Mouse (Mus musculus) olfactory bulb, adult 2 months (tissue): ENCODE measurements around the gene Gm10309. TPM values are rescaled to one million over a fixed set of nuclear protein-coding genes. Genes with fewer than 3 reads are reported as not detected.

Experiments
- H3K27ac ChIP-seq: fragments of 200-500 bp; 2 replicates; pipeline ENCODE4 v1.5.1; 2012; ENCODE audit warnings: low read depth, low read length; ENCODE audit not compliant: insufficient read depth
- H3K4me1 ChIP-seq: fragments of 200-500 bp; 2 replicates; pipeline ENCODE4 v1.6.1; 2012; ENCODE audit warnings: low read length; ENCODE audit not compliant: control insufficient read depth, insufficient read depth
- H3K4me3 ChIP-seq: fragments of 200-500 bp; 2 replicates; pipeline ENCODE4 v1.5.1; 2012; ENCODE audit warnings: mild to moderate bottlenecking, low read depth, low read length, moderate library complexity; ENCODE audit not compliant: insufficient read depth
- CTCF ChIP-seq: fragments of 200-500 bp; IDR thresholded peaks from 2 replicates; pipeline ENCODE4 v1.5.1; 2012; ENCODE audit warnings: low read depth, mild to moderate bottlenecking, low read length, moderate library complexity; ENCODE audit not compliant: insufficient read depth
- POLR2A ChIP-seq: fragments of 200-500 bp; IDR thresholded peaks from 2 replicates; pipeline ENCODE4 v1.6.1; 2012; ENCODE audit warnings: mild to moderate bottlenecking, low read depth, low read length, moderate library complexity; ENCODE audit not compliant: insufficient read depth
- WGBS: fragments of 180-500 bp; shearing (Covaris S2); methylation state at CpG from one replicate; pipeline ENCODE4 v1.1.7; 2018; 5-methylcytosine and 5-hydroxymethylcytosine counted together
- polyA plus RNA-seq: library from polyadenylated mRNA; stranded (reverse); fragments of >200 nt; gene quantifications from 2 replicates; pipeline ENCODE4 v1.2.4, GENCODE M21; 2012; ENCODE audit warnings: low replicate concordance; ENCODE audit not compliant: missing spikeins, insufficient read depth, insufficient read length

Gene Gm10309
- polyA plus RNA-seq, 1 experiment, result not detected

- no peak overlapping the region for H3K27ac ChIP-seq
- 81% methylated on average over 11 of the region's 11 CpGs for WGBS
- H3K4me1 ChIP-seq, result peaks cover 5% of the 10 kb centered on the region; the same call in 1 of the 2 replicates
- H3K4me3 ChIP-seq, result no peak overlapping the region
- no peak for TF ChIP-seq CTCF
- no peak for TF ChIP-seq POLR2A
These were observed 16.2 kb upstream of the Gm10309 start for GRCm38 (mm10) chr17:86521252-86521651.

GRCm38 (mm10) chr17:86518604-86519003, 13.6 kb upstream of the Gm10309 start:
- no peak overlapping the region for H3K4me3 ChIP-seq
- no peak overlapping the region for H3K27ac ChIP-seq
- TF ChIP-seq CTCF (no peak), POLR2A (no peak)
- peaks cover 5% of the 10 kb centered on the region; the same call in 1 of the 2 replicates for H3K4me1 ChIP-seq
- WGBS, result 94% methylated on average over 7 of the region's 7 CpGs

GRCm38 (mm10) chr17:86516630-86517029, 11.6 kb upstream of the Gm10309 start:
- WGBS, result 75% methylated on average over 5 of the region's 5 CpGs
- TF ChIP-seq POLR2A, result no peak
- no peak for TF ChIP-seq CTCF
- H3K4me3 ChIP-seq, result no peak overlapping the region
- no peak overlapping the region for H3K27ac ChIP-seq
- peaks cover 6% of the 10 kb centered on the region; the same call in 1 of the 2 replicates for H3K4me1 ChIP-seq

GRCm38 (mm10) chr17:86514974-86515620, 10.1 kb upstream of the Gm10309 start:
- Histone ChIP-seq H3K4me3 (no peak overlapping the region), H3K27ac (no peak overlapping the region), H3K4me1 (0 out of 2 replicates have a peak, but pooled peaks cover 4% of the 10 kb centered on the region)
- TF ChIP-seq POLR2A, result no peak
- TF ChIP-seq CTCF, result no peak
- 76% methylated on average over 13 of the region's 13 CpGs for WGBS

- no peak for TF ChIP-seq CTCF
- WGBS, result 63% methylated on average over 5 of the region's 5 CpGs
- Histone ChIP-seq H3K4me3 (no peak overlapping the region), H3K4me1 (peaks cover 8% of the 10 kb centered on the region; the same call in 1 of the 2 replicates), H3K27ac (no peak overlapping the region)
These were observed 4.8 kb upstream of the Gm10309 start for GRCm38 (mm10) chr17:86509871-86510270.

- no peak for TF ChIP-seq CTCF
- no peak for TF ChIP-seq POLR2A
- no peak overlapping the region for H3K27ac ChIP-seq
- peaks cover 4% of the 10 kb centered on the region; the same call in 1 of the 2 replicates for H3K4me1 ChIP-seq
- 92% methylated on average over 3 of the region's 3 CpGs for WGBS
- no peak overlapping the region for H3K4me3 ChIP-seq
These were observed 3.1 kb upstream of the Gm10309 start for GRCm38 (mm10) chr17:86508212-86508490.

GRCm38 (mm10) chr17:86507342-86508211, 2.5 kb upstream of the Gm10309 start:
- H3K4me1 ChIP-seq, result peaks cover 4% of the 10 kb centered on the region; the same call in 1 of the 2 replicates
- 69% methylated on average over 19 of the region's 19 CpGs for WGBS

GRCm38 (mm10) chr17:86506881-86507280, 1.8 kb upstream of the Gm10309 start:
- Histone ChIP-seq H3K4me3 (no peak overlapping the region), H3K4me1 (peaks cover 4% of the 10 kb centered on the region; the same call in 1 of the 2 replicates), H3K27ac (no peak overlapping the region)
- no peak for TF ChIP-seq POLR2A
- TF ChIP-seq CTCF, result no peak
- 77% methylated on average over 5 of the region's 5 CpGs for WGBS

More at GRCm38 (mm10) chr17:86507342-86508211, 2.5 kb upstream of the Gm10309 start:
- H3K4me3 ChIP-seq, result no peak overlapping the region
- TF ChIP-seq POLR2A, result no peak
- TF ChIP-seq CTCF, result no peak
- H3K27ac ChIP-seq, result no peak overlapping the region
